Mouse (Mus musculus): ENCODE results near the gene Slamf9. TPM values are rescaled to one million over a fixed set of nuclear protein-coding genes. Genes with fewer than 3 reads are reported as not detected.

Gene Slamf9
- polyA plus RNA-seq, 1 experiment: 7.3 TPM

DNA sequence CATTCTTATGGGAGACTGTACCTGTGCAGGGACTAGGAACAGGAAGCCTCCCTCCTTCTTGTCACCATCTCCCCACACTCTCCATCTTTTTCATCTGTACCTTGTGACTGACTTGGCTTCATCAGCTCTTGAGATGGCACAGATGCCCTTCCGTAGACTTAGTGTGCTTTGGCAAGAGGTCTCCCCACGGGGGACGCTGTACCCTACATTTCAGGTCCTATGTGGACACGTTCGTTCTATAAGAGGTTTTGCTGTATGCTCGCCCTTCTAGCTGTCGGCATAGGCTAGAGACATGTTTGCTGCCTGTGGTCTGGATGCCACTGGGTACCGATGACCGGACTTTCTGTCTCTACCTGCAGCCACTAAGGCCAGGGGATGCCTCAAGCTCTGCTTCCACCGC lies 52.3 kb downstream of the Slamf9 start:
- H3K4me1 ChIP-seq (replicated peaks; ENCODE audit: control insufficient read depth, insufficient read depth, low read length): peaks cover 19% of the 10 kb centered on the region
- no peaks in the 10 kb centered on the region for H3K36me3 ChIP-seq (ENCODE audit: control insufficient read depth, insufficient read depth, low read length)
- TF ChIP-seq CTCF (IDR thresholded peaks at IDR 0.05; ENCODE audit: borderline replicate concordance, control insufficient read depth, extremely low read depth, insufficient read depth, low read length, poor library complexity): no peak
- no peak overlapping the region for H3K4me3 ChIP-seq (ENCODE audit: control insufficient read depth, insufficient read depth, low read length)
- H3K27ac ChIP-seq (ENCODE audit: control insufficient read depth, insufficient read depth, low read length): no peak overlapping the region
- 96% methylated on average over 10 of the region's 10 CpGs for WGBS
- DNase-seq: no peak
- H3K27me3 ChIP-seq (ENCODE audit: control insufficient read depth, insufficient read depth, low read length): no peaks in the 10 kb centered on the region; the same call in 1 of the 2 replicates

Other genes with a start within 250 kb of the Slamf9 start
- 0.07 TPM in 1 of 2 replicates, not detected in the other for gene Atp1a4, start 216.9 kb upstream of the Slamf9 start, polyA plus RNA-seq (2012; rRNA removed)
- gene Igsf8, start 213.7 kb upstream of the Slamf9 start, polyA plus RNA-seq (2012; rRNA removed): 159 and 162 TPM in 2 replicates
- 24.4 and 28.5 TPM in 2 replicates for gene Atp1a2, start 177.3 kb upstream of the Slamf9 start, polyA plus RNA-seq (2012; rRNA removed)
- gene Kcnj9, start 146.0 kb upstream of the Slamf9 start, polyA plus RNA-seq (2012; rRNA removed): 1.5 TPM in 2 replicates
- 3.2 and 3.9 TPM in 2 replicates for gene Kcnj10, start 134.1 kb upstream of the Slamf9 start, polyA plus RNA-seq (2012; rRNA removed)
- gene Pigm, start 98.8 kb upstream of the Slamf9 start, polyA plus RNA-seq (2012; rRNA removed): 20.8 and 25.3 TPM in 2 replicates
- gene Igsf9, start 6.4 kb downstream of the Slamf9 start, polyA plus RNA-seq (2012; rRNA removed): 16.4 and 20.3 TPM in 2 replicates
- gene Tagln2, start 24.7 kb downstream of the Slamf9 start, polyA plus RNA-seq (2012; rRNA removed): 178 and 183 TPM in 2 replicates
- 0.15 and 0.56 TPM in 2 replicates for gene Cfap45, start 45.4 kb downstream of the Slamf9 start, polyA plus RNA-seq (2012; rRNA removed)
- gene Vsig8, start 80.6 kb downstream of the Slamf9 start, polyA plus RNA-seq (2012; rRNA removed): 1.8 and 1.9 TPM in 2 replicates
- gene Slamf8, start 115.2 kb downstream of the Slamf9 start, polyA plus RNA-seq (2012; rRNA removed): 7.2 and 10.9 TPM in 2 replicates
- gene Fcrl6, start 127.2 kb downstream of the Slamf9 start, polyA plus RNA-seq (2012; rRNA removed): not detected in 2 replicates
- 14.2 and 16.1 TPM in 2 replicates for gene Dusp23, start 157.6 kb downstream of the Slamf9 start, polyA plus RNA-seq (2012; rRNA removed)
- gene Crp, start 222.7 kb downstream of the Slamf9 start, polyA plus RNA-seq (2012; rRNA removed): 1.6 and 2.1 TPM in 2 replicates